Mouse (Mus musculus): ENCODE results near the gene Atmin.

Gene Atmin

DNA sequence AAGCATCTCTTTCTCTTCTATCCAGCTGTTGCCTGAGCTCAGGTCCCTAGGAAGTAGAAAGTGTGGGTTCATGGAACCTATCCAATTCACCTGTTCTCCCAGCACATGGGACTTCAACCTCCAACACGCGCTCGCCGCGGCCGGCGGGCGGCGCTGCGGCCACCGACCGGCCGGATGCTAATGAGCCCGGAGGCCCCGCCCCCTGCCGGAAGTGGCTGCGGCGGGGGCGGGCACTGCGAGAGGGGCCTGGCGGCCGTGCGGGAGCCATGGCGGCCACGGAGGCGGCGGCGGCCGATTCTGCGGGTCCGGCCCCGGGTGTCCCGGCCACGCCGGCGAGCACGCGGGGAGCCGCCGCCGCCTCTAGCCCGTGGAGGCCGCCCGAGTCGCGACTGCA lies at the start of gene Atmin:
TSS of gene Atmin (plus strand) at position 233 of the 394 bp plus-strand sequence.
- DNase-seq = peak; percentile 82

DNA sequence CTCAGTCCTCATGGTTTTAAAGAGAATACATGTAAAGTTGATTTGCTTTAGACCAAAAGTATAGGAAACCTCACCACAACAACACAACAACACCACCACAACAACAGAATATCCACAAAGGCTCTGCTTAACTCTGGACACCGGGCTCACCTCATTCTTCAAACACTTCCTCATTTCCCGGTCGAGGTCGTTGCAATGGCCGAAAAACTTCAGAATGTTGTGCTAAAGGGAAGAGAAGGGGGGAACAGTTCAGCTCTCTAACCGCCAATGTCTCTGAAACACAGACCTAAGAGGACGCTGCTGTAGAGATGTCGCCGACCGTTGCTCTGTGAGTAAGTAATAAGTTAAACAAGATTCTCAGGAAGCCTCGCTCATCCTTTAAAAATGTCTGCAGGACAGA lies 49.3 kb upstream of the Atmin start:
- no peak for DNase-seq

DNA sequence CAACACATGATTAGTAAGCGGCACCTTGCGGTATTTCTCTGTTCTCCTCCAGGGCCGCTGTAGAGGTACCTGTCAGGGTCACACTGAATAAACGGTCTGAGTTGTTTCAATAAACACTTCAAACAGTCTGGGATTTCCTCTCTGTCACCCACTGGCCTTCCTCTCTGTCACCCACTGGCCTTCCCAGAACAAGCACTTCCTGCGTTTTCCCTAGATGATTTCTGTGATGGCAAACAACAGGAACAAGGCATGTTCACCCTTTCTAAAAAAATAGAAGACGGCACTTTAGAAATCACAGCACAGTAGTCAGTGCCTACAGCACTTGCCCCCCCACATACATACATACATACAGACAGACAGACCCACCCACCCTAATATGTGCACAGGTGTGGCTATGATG lies 47.7 kb upstream of the Atmin start:
- DNase-seq = no peak

DNA sequence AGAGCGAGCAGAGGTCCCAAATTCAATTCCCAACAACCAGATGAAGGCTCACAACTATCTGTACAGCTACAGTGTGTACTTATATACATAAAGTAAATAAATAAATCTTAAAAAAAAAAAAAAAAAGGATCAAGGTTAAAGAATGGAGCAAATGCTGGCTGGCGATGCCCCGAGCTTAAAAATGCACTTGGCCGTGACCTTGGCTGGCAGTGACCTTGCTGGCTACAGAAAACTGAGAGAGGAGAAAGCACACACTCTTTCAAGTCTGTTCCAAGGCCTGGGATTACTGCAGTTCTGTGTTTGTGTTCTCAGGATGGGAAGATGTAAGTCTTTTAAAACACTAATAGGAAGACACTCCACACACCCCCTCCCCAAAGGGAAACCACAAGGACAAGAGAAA lies 38.5 kb upstream of the Atmin start:
- DNase-seq = no peak

DNA sequence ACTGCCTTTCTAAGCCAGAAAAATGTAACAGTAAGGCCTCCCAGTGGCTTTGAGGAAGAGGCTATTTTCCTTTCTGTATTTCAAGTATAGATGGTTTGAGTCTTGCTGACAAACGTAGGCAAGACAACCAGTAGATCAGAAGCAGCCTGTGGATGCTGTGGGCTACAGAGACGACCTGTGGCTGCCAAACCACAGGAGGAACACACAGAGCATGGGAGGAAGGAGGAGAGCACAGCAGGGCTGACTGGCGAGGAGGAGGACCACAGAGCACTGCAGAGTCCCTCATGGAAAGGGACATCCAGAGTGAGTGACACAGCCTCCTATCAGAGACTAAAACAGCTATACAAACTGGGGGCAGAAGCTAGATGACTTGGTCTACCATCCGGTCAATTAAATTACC lies 37.9 kb upstream of the Atmin start:
- DNase-seq = no peak

DNA sequence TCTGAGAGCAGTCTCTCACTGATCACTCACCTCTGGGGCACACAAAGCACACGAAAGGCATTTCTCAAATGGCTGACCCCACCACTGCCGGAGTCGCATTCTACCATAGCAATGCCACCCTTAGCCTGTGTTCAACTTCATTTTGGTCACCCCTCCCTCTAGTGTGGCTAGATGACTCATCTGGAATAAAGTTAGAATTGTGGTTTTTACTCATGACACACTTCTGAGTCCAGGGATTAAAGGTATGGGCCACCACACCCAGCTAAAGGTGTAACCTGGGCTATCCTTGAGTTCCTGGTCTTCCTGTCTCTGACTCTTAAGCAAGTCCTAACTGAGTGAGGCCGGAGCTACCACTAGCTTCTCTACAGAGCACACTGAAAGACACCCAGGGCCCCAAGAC lies 37.4 kb upstream of the Atmin start:
- no peak for DNase-seq

DNA sequence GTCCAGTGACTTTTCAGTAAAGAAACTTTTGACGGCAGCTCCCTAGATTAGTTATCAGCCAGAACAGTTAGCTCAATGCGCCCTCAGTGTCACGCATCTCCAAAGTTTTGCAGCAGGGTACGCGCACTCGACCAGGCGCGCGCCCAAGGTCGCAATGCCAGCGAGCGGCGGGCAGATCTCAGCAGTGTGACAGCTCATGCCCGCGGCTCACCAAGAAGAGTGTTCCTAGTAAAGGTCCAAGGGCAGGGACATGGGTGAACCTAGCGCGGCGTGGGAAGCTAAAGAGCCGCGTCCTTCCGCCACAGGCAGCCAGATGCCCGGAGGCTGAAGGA lies 22.2 kb upstream of the Atmin start:
- no peak for DNase-seq

DNA sequence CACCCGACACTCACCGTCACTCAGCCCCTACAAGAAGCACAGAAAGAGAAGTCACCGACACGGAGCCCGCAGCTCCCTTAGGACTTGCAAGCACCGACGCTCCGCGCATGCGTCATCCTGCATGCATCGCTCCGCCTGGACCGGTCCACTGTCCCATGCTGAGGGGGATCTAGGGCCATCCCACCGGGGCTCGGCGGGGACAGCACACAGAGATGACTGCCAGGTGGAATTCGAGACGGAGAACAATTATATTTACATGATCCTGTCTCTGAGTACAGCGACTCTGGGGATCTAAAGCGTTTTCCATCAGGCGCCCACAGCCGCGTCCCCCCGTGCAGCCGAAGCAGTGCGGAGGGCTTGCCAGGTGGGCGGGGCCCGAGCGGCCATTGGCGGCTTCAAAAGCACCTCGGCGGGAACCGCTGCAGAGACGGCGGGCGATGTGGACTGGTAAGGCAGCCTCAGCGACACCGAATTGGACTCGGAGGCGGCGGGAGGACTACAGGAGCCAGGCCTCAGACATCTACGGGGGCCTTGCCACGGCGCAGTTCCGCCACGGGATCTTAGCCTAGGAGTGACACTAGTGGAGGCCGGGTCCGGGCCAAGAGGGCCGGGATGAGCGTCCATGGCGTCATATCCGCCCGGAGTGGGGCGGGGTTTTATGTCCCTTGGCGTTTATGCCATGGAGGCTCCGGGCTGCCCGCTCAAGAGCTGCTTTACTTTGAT lies 21.7 kb upstream of the Atmin start, which contains the start of the genes Cmc2 and Cenpn:
TSS of gene Cmc2 (minus strand) at position 119 of the 723 bp plus-strand sequence.
TSS of gene Cenpn (plus strand) at position 394 of the 723 bp plus-strand sequence.
- DNase-seq = peak; percentile 90

DNA sequence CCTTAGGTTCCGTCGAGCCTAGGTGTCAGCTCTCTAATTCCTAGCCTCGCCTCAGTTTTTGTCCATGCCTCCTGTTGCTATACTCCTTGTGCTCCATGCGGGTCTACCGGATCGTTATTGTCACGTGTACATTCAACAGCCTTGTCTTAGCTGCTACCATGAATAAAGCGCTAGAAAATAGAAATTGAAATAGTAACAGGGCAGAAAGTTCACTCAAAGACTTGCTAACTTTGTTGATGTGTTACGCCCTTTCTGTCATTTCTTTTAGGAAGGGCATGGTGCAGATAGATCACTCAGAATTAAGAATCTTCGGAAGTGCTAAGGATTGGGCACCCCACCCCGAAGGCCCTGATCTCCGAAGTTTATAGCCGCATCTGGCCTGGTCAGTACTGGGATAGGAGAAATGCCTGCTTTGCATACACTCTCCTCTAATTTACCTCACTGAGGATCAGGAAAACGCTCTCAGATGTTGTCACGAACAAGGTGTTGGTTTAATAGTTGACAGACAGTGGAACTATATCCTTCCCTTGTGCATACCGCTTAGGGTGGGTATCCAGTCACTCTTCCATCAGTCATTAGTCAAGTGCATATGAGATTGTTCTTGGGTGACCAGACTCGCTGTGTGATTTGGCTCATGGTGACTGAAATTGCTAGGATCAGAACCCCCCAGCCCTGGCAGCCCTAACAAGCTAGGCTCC lies 21.0 kb upstream of the Atmin start:
- no peak for DNase-seq

DNA sequence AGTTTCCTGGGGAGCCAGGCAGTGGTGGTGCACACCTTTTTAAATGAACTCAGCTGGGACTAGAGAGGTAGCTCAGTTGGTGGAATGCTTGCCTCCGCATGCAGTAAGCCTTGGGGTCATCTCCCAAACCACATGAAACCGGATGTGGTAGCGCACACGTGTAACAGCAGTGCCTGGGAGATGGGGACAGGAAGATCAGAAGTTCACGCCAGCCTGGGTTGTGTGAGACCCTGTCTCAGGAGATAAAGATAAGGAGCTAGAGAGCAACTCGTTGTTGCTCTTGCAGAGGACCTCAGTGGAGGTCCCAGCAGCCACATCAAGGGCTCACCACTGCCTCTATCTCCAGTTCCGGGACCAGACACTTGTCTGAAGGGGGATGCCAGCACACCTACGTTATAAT lies 19.7 kb upstream of the Atmin start:
- no peak for DNase-seq

DNA sequence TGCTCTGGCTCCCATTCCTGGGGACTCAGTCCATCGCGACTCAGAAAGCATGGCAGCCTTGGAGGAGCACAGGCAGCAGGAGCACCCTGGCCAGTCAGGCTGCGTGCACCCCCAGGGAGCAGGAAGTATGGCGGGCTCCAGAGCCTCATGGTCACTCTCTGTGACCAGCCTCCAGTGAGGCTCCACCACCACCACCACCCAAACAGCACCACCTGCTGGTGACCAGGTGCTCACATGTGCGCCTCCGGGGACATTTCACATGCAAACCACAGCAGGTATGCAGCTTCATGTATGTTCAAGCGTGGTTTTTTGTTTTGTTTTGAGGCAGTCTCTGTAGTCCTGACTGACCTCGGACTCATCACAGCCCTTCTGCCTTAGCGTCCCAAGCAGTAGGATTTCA lies 15.3 kb upstream of the Atmin start:
- no peak for DNase-seq

DNA sequence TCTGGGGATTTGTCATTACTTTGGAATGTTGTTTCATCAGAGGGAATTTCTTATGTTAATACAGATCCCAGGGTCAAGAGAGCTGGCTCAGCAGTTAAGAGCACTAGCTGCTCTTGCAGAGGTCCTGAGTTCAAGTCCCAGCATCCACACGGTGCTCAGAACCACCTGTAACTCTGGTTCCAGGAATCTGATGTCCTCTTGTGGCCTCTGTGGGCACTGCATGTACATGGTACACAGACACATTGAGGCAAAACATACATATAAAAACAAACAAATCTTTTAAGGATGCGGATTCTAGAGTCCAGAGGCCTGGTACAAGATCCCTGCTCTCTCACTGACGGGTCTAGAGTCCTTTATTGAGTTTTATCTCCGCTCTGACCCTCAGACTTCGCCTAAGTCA lies 14.6 kb upstream of the Atmin start:
- no peak for DNase-seq

DNA sequence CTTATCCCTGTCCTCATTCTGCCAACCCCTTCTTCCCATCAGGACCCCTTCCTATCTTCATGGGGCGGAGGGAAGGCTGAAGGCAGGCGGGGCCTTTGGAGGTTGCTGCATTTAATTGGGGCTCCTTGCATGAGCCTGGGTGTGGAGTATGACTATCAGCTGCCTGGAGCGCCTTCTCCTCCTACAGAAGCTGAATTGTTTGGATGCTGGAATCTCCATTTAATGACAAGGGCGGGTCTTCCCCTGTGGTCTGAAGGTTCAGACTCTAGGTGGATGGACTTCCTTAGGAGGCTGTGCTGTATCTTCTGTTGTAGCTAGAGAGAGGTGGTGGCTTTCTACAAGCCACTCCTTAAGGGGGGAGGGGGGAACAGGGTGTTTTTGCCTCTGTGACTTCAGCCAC lies 8.2 kb upstream of the Atmin start:
- no peak for DNase-seq

DNA sequence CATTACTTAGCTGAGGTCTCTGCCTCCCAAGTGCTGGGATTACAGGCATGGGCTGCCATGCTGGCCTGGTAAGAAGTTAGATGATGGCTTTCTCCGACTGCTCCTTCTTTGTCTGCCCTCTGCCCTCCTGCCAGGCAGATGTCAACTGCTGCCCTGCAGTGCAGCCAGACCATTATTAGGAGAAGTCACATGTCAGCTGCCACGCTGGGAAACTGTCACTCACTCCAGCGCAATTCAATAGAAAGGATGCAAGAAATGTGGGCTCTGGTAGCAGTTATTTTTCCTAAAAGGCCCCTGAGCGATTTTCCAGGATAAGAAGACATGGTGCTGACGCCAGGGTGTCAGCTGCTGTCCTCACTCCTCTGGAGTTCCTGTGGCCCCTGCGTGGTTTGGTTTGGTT lies 7.7 kb upstream of the Atmin start:
- DNase-seq = no peak

DNA sequence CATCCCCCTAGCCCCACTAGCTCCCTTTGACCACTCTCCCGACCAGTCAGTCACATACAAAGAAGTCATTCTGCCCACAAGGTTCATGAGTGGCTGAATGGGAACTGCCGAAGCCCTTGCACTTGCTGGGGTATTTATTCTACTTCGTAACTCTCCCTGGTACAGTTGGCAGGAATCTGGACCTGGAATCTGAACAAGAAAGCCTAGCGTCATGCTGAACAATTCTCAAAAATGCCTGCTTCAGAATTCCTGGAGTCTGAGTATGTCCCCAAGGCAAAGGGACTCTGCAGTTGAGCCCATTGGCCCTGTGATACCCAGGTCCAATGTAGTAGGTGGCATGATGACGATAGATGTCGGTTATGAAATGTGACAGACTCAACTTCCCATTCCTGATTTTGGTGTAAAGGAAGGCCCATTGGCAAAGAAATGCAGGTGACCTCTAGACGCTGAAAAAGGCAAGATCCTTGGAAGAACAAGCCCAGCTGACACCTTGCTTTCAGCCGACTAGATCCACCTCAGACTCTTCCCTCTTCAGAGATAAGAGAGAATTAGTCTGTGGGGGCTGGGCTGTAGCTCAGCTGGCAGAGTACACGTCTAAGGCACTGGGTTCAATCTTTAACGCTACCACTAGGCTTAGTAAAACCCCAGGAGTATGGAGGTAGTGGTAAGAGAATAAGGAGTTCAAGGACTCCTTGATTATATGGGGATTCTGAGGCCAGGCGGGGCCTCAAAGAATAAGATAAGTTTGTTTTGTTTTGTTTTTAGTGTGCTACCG lies 722 bp upstream of the Atmin start:
- no peak for DNase-seq

DNA sequence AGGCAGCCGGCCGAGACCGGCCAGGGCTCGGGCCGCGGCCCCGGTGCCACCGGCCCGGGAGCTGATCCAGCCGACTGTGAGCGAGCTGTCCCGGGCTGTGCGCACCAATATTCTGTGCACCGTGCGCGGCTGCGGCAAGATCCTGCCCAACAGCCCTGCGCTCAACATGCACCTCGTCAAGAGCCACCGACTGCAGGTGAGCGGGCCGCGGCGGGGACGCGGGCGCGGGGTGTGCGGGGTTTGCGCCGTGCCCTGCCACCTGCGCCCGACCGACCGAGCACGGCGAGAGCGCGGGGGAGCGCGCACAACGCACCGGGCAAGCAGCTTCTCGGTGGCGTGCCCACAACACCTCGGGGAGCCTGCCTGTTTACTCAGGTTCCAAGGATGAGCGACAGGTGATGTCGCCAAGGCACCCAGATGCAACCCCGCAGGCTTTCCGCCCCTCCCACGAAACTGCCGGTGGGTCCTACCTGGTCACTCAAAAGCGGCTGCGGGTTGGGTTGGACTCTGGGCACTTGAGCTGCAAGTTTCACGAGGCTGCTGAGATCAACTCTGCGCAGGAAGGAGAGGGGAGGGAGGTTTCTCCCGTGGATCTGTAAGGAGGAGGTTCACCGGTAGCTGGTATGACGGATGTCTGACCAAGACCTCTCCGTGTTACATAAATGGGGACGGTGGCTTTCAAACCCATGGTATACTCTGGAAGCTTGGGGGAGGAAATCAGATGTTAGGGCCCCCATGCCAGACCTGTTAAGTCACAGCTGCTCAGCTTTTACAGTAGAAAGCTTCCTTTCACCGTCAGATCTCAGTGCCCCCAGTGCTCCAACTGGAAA lies 577 bp downstream of the Atmin start:
- peak; percentile 53 for DNase-seq

DNA sequence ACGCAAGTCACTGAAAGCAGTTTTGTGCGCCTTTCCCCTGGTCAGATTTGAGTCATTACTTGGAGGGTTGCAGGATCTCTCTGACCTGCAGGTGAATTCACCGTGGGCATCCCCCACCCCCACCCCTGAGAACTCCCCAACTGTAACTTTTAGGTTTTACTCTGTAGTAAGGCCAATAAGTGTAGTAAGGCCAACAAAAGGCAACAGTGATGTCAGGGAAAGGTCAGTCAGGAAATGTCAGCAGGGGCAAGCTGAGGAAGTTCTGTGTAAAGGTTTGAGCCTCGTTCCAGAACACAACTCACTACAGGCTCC lies 1.1 kb downstream of the Atmin start:
- no peak for DNase-seq

DNA sequence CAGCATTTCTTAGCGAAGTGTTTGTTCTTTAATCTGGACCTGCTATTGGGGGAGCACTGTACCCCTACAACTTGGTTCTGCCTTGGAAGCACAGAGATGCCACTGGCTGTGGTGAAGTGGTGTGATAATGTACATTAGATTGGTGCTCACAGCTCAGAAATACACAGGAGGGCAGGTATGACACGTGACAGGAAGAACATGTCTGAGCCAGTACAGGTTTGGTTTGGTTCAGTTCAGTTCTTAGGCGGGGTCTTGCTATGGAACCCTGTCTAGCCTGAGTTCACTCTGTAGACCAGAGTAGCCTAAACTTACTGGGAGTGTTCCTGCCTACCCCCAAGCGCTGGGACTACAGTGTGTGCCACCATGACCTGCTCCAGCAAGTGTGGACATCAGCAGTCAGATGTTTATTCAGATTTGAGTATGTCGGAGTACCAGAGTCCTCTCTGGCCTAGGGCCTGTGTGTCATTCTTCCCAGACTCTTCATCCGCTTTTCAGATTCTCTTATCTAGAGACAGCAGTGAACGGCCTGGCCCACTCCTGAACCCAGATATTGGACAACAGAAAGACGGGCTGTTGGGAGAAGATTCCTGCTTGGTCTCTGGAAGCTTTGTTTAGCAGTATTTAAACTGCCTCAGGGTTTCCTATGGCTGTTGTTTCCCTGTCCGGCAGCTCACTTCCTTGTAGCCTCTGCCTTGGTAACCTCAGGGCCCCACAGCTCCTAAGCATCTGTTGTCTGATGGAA lies 2.1 kb downstream of the Atmin start:
- DNase-seq = no peak

DNA sequence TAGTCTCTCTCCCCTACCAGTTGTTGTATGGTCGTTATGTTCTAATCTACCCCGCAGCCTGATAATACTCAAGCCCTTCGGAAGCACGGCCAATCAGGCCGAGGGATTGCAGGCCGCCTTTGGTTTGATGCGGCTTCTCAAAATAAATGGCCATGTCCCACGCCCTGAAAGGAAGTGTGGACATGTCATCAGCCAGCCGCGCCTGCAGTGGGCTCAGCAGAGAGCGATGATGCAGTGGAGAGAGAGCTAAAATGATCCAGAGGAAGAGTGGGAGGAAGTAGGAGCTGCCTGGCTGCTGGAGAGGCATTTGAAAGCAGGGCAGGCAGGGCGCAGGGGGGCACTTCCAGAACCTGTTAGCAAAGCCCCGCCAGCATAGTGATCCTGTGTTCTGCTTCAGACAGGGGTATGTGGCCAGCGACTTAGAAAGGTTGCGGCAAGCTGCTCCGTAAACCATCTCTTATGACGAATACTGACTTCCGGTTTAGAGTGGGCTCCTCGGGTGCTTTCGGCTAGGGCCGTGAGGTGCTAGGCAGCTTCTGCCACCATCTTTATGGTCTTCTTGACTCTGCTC lies 3.2 kb downstream of the Atmin start:
- DNase-seq = peak; percentile 69

DNA sequence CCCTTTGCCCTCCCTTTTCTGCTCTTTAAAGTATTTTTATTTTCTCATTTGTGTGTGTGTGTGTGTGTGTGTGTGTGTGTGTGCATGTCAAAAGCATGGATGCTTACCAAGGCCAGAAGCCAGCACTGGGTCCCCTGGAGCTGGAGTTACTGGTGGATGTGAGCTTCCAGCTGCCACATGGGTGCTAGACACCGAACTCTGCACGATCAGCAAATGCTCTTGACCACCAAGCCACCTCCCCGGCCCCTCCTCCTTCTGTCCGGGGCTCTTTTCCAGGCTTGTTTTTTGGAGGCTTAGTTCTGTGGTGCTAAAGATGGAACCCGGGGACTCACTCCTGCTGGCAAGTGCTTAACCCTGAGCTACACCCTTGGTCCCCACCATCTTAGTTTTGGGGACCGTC lies 3.7 kb downstream of the Atmin start:
- no peak for DNase-seq

DNA sequence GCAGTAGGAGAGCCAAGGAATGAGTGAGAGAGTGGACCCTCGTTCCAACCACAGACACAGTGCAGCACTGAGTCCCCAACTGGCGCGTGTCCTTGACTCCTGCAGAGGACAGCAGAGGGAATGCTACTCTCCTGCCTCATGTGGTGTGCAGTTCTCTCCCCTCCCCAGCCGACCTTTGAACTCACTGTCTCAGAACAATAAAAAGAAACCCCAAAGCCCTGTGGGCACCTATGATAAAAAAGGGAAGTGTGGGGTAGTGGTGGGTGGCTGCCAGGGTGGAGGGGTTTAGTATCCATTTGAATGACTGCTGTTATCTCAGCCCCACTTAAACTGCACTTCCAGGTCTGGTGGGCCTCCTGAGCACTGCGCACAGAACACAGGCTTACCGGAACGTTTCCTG lies 4.4 kb downstream of the Atmin start:
- no peak for DNase-seq

DNA sequence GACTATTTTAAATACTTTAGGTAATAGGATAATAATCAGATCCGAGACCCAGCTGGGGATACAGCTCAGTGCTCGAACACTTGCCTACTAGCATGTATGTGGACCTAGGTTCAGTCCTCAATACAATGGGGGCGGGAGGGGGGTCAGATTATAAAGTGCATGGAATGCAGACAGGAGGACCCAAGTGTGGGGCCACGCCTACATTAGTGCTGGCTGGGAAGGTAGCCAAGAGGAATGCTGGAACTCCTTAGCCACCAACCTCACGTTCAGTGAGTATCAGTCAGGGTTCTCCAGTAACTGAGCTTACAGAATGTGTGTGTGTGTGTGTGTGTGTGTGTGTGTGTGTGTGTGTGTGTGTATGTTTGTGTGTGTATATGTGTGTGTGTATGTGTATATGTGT lies 8.2 kb downstream of the Atmin start:
- DNase-seq = no peak

All from right cerebral cortex, postnatal 25 days (tissue).